Mouse (Mus musculus): ENCODE measurements around the gene Lenep. TPM values are rescaled to one million over a fixed set of nuclear protein-coding genes. Genes with fewer than 3 reads are reported as not detected.

Lenep gene
- total RNA-seq, 2 experiments from 2014 or later, result 3.7 to 5.0 TPM

Other genes starting within 250 kb of the Lenep start
- 10 to 100 TPM; 10.7 to 16.7 TPM for gene Hcn3, start 242.6 kb downstream of the Lenep start, total RNA-seq (2021)
- 10 to 100 TPM; 39.0 to 46.7 TPM for gene Clk2, start 238.0 kb downstream of the Lenep start, total RNA-seq (2021)
- 10 to 100 TPM; 67.8 to 73.3 TPM for gene Scamp3, start 225.3 kb downstream of the Lenep start, total RNA-seq (2021)
- gene Fam189b, start 219.7 kb downstream of the Lenep start, total RNA-seq (2021), result 10 to 100 TPM; 57.1 to 61.7 TPM
- 10 to 100 TPM; 59.9 to 63.6 TPM for gene Gba, start 199.9 kb downstream of the Lenep start, total RNA-seq (2021)
- gene Thbs3, start 187.6 kb downstream of the Lenep start, total RNA-seq (2021), result 10 to 100 TPM; 37.0 to 50.7 TPM
- 100 to 1,000 TPM; 102 TPM for gene Mtx1, start 175.7 kb downstream of the Lenep start, total RNA-seq (2021)
- under 1 TPM; 0.89 to 0.91 TPM for gene Muc1, start 173.7 kb downstream of the Lenep start, total RNA-seq (2021)
- 10 to 100 TPM; 79.2 to 87.4 TPM for gene Krtcap2, start 156.8 kb downstream of the Lenep start, total RNA-seq (2021)
- gene Trim46, start 156.5 kb downstream of the Lenep start, total RNA-seq (2021), result 10 to 100 TPM; 86.4 to 96.0 TPM
- 10 to 100 TPM; 51.1 to 71.0 TPM for gene Dpm3, start 143.4 kb downstream of the Lenep start, total RNA-seq (2021)
- gene Slc50a1, start 132.2 kb downstream of the Lenep start, total RNA-seq (2021), result 10 to 100 TPM; 39.5 to 49.3 TPM
- 1 to 10 TPM; 7.1 to 7.6 TPM for gene Efna1, start 121.7 kb downstream of the Lenep start, total RNA-seq (2021)
- 10 to 100 TPM; 77.1 to 82.6 TPM for gene Efna3, start 79.8 kb downstream of the Lenep start, total RNA-seq (2021)
- gene Efna4, start 64.8 kb downstream of the Lenep start, total RNA-seq (2021), result under 1 TPM; 0.68 to 0.98 TPM
- 100 to 1,000 TPM; 109 to 112 TPM for gene Adam15, start 52.8 kb downstream of the Lenep start, total RNA-seq (2021)
- gene Dcst2, start 40.8 kb downstream of the Lenep start, total RNA-seq (2021), result under 1 TPM; 0.20 to 0.42 TPM
- gene Dcst1, start 37.5 kb downstream of the Lenep start, total RNA-seq (2021), result not detected
- 10 to 100 TPM; 12.3 to 14.4 TPM for gene Zbtb7b, start 8.0 kb downstream of the Lenep start, total RNA-seq (2021)
- 10 to 100 TPM; 32.4 to 33.3 TPM for gene Flad1, start 9.1 kb upstream of the Lenep start, total RNA-seq (2021)
- 1 to 10 TPM; 2.4 to 3.0 TPM for gene Cks1b, start 15.6 kb upstream of the Lenep start, total RNA-seq (2021)
- gene Shc1, start 15.7 kb upstream of the Lenep start, total RNA-seq (2021), result 10 to 100 TPM; 11.9 to 13.5 TPM
- 10 to 100 TPM; 55.4 to 59.7 TPM for gene Pygo2, start 27.4 kb upstream of the Lenep start, total RNA-seq (2021)
- 10 to 100 TPM; 40.0 to 46.4 TPM for gene Pbxip1, start 33.9 kb upstream of the Lenep start, total RNA-seq (2021)
- gene Pmvk, start 51.7 kb upstream of the Lenep start, total RNA-seq (2021), result 10 to 100 TPM; 31.3 to 37.9 TPM
- 10 to 100 TPM; 22.9 to 23.5 TPM for gene Kcnn3, start 117.4 kb upstream of the Lenep start, total RNA-seq (2021)

All from layer of hippocampus, postnatal 25 days (tissue).